Mouse (Mus musculus) cerebellum, adult 2 months (tissue): Measurements from ENCODE around the gene Itih1.

Experiments
- CTCF ChIP-seq: fragments of 200-500 bp; IDR thresholded peaks from 2 replicates; pipeline ENCODE4 v1.5.1; 2011; ENCODE audit warnings: low read depth, mild to moderate bottlenecking, control low read depth, low read length, moderate library complexity, borderline replicate concordance; ENCODE audit not compliant: insufficient read depth
- POLR2A ChIP-seq: fragments of 200-500 bp; IDR thresholded peaks from 2 replicates; pipeline ENCODE4 v1.6.1; 2011; ENCODE audit warnings: low read length, control low read depth, borderline replicate concordance; ENCODE audit not compliant: insufficient read depth

DNA sequence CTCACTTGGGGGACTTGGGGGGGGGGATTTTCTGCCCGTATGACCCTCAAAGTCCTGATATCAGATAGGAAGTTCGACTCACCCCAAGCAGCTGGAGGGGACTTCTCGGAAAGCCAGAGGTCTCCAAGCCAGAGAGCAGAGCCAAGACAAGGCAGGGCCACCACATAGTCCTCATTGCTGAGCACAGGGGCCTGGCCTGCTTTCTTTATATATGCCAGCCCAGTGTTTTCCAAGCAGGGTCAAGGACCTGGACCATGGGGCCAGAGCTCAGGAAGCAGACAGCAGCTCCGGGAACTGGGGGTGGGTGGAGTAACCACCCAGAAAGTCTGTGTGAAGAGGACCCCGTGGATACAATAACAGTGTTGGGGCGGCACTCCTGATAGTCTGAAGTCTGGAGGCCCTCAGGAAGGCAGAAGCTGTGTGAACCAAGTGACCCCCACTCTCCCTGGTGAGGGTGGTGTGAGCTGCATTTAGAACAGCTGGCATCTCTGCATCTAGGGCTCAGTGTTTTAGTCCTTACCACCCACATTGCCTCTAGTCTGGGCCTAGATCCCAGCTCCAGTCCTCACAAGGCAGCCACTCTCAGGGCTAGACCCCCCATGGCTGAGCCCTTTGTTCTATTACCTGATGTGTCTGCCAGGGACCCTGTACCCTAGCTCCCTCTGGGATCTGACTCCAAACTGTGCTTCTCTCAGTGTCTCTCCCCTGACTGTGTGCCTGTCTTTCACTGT lies 19.5 kb downstream of the Itih1 start, which contains the start of gene Itih3:
- TF ChIP-seq POLR2A (no peak), CTCF (no peak)
